Mouse (Mus musculus) midbrain, embryonic 14.5 days (tissue): ENCODE results near the gene Tcaf3. TPM values are rescaled to one million over a fixed set of nuclear protein-coding genes. Genes with fewer than 3 reads are reported as not detected.
A peak's percentile ranks its signal among the peaks of the same experiment; 100 is the strongest.

Experiments
- ATAC-seq: fragments of 200-750 bp; cut with Nextera tagmentation; 2 replicates; pipeline ENCODE4 v1.8.0; 2017; ENCODE audit warnings: moderate number of reproducible peaks, moderate library complexity; ENCODE audit not compliant: low FRiP score, low TSS enrichment
- DNase-seq: peaks from one replicate; pipeline ENCODE4 v3.0.0-alpha.2; 2015
- H3K27ac ChIP-seq: fragments of 300-500 bp; sonication (generic); replicated peaks from 2 replicates; pipeline ENCODE4 v1.5.1; 2014; ENCODE audit warnings: mild to moderate bottlenecking, low read depth, low read length, moderate library complexity
- H3K27me3 ChIP-seq: fragments of 300-500 bp; sonication (generic); 2 replicates; pipeline ENCODE4 v1.6.1; 2014; ENCODE audit warnings: low read length, control low read depth, mixed read lengths; ENCODE audit not compliant: control insufficient read depth, insufficient read depth
- H3K36me3 ChIP-seq: fragments of 300-500 bp; sonication (generic); 2 replicates; pipeline ENCODE4 v1.6.1; 2014; ENCODE audit warnings: low read length, control low read depth; ENCODE audit not compliant: control insufficient read depth, insufficient read depth
- H3K4me1 ChIP-seq: fragments of 300-500 bp; sonication (generic); 2 replicates; pipeline ENCODE4 v1.6.1; 2014; ENCODE audit warnings: mild to moderate bottlenecking, antibody characterized with exemption, low read length, control low read depth; ENCODE audit not compliant: control insufficient read depth, insufficient read depth
- H3K4me2 ChIP-seq: fragments of 300-500 bp; sonication (generic); 2 replicates; pipeline ENCODE4 v1.6.1; 2014; ENCODE audit warnings: mild to moderate bottlenecking, low read length, moderate library complexity
- H3K4me3 ChIP-seq: fragments of 300-500 bp; sonication (generic); replicated peaks from 2 replicates; pipeline ENCODE4 v1.5.1; 2014; ENCODE audit warnings: low read depth, low read length
- H3K9ac ChIP-seq: fragments of 300-500 bp; sonication (generic); replicated peaks from 2 replicates; pipeline ENCODE4 v1.6.1; 2014; ENCODE audit warnings: mild to moderate bottlenecking, low read length, moderate library complexity
- H3K9me3 ChIP-seq: fragments of 300-500 bp; sonication (generic); 2 replicates; pipeline ENCODE4 v1.6.1; 2016; ENCODE audit warnings: low read length, control low read depth, mixed read lengths; ENCODE audit not compliant: control insufficient read depth
- WGBS: fragments of 180-500 bp; shearing (Covaris S2); extraction: QIAGEN DNeasy Blood & Tissue Kit; methylation state at CpG from one replicate; pipeline ENCODE4 v1.1.7; 2014; 5-methylcytosine and 5-hydroxymethylcytosine counted together
- polyA plus RNA-seq: library from polyadenylated mRNA; unstranded; fragments of >200 nt; fragmentation: Nextera tagmentation; extraction: Ambion mirVana; gene quantifications from 2 replicates; pipeline ENCODE4 v1.2.1, GENCODE M21; 2014

The Tcaf3 gene
- not detected in 2 replicates for polyA plus RNA-seq

DNA sequence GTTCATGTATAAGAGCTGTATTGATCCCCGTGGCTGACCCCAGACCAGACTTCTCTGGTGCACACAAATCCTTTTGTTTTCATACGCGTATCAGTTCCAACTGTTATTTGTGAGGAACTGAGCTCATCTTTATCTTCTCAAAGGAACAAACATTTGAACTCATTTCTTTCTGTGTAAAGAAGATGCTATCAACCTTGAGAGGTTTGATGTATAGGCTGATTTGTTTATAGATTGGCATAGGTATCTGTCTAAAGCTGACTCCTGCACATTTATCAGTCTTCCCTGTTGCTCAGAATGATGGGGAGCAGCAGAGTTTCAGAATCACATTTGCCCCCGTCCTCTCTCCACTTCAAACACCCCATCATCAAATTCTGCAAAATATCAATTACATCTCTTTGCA is at the start of gene Tcaf3:
TSS of gene Tcaf3 (minus strand) at position 101 of the 400 bp plus-strand sequence.
- ATAC-seq, result no peak
- H3K4me3 ChIP-seq, result no peak within 1 kb of the TSS
- H3K27ac ChIP-seq, result no peak within 1 kb of the TSS
- no peaks in the 10 kb centered on the region for H3K9me3 ChIP-seq
- no peak for DNase-seq
- no peak within 1 kb of the TSS for H3K9ac ChIP-seq
- 69% methylated on average over 4 of the region's 4 CpGs for WGBS
- H3K4me1 ChIP-seq, result peaks cover 5% of the 10 kb centered on the region; the same call in 1 of the 2 replicates
- no peaks in the 10 kb centered on the region for H3K27me3 ChIP-seq
- no peaks in the 10 kb centered on the region for H3K36me3 ChIP-seq
- H3K4me2 ChIP-seq, result no peak within 1 kb of the TSS

DNA sequence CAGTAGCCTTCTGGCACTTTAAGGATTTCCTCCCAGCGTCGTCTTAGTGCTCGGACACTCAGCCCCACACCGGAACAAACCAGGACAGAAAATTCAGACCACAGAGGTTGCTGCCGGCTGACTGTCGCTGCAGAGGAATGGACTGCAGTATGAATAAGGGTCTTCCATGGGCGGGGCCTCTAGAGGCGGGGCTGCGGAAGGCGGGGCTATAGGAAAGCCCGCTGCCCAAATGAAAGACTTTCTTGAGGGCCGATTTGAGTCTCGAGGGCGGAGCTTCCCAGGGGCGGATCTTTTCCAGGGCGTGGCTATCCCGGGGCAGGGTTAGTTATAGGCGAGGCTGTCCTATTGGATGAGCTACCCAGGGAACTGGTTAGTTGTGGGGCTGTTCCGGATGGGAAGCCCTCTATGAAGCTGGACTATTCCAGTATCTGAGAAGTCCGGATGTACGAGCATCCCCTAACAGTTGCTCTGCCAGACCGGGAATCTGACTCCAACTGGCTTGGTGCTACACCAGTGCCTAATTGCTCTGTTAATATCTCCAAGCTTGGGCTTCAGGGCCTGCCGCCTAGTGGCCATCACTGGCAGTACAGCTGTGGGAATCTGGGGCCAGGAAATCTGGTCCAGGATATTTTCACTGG is 47.5 kb upstream of the Tcaf3 start, which contains the start of gene Tcaf2:
TSS of gene Tcaf2 (minus strand) at position 343 of the 638 bp plus-strand sequence.
- H3K36me3 ChIP-seq, result no peaks in the 10 kb centered on the region
- under 1% methylated on average over 23 of the region's 23 CpGs for WGBS

DNA sequence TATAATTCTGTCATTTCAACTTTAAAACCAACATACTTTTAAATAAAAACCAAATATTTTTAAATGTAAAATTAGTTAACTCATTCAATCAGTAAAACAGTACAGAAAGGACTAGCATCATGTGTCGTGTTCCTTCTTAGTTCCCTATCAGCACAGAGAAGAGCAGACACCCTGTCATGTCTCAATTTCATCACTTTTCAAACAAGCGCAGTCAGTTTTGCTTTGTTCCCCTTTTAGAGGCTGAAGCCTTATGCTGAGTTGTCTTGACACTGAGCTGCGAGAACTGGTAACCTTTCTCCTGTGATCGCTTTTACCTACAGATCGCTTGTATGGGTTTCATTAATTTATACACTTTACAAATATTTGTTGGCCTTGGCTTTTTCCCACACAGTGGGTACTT is 36.9 kb upstream of the Tcaf3 start:
- Histone ChIP-seq H3K9me3 (no peaks in the 10 kb centered on the region), H3K27ac (no peak overlapping the region), H3K4me3 (no peak overlapping the region), H3K9ac (no peak overlapping the region), H3K36me3 (no peaks in the 10 kb centered on the region), H3K27me3 (no peaks in the 10 kb centered on the region), H3K4me2 (no peak overlapping the region), H3K4me1 (no peaks in the 10 kb centered on the region)
- no peak for DNase-seq
- ATAC-seq, result no peak
- WGBS, result 59% methylated on average over 5 of the region's 5 CpGs

More for the DNA sequence above, 47.5 kb upstream of the Tcaf3 start, which contains the start of gene Tcaf2:
- H3K4me1 ChIP-seq, result 0 out of 2 replicates have a peak, but pooled peaks cover 5% of the 10 kb centered on the region
- H3K27ac ChIP-seq, result no peak within 1 kb of the TSS
- no peaks in the 10 kb centered on the region for H3K9me3 ChIP-seq
- peak; percentile 95 for ATAC-seq
- peak within 1 kb of the TSS; percentile 32 for H3K9ac ChIP-seq
- H3K27me3 ChIP-seq, result no peaks in the 10 kb centered on the region
- H3K4me2 ChIP-seq, result peak within 1 kb of the TSS; percentile 63
- H3K4me3 ChIP-seq, result peak within 1 kb of the TSS; percentile 36
- DNase-seq, result peak; percentile 85

DNA sequence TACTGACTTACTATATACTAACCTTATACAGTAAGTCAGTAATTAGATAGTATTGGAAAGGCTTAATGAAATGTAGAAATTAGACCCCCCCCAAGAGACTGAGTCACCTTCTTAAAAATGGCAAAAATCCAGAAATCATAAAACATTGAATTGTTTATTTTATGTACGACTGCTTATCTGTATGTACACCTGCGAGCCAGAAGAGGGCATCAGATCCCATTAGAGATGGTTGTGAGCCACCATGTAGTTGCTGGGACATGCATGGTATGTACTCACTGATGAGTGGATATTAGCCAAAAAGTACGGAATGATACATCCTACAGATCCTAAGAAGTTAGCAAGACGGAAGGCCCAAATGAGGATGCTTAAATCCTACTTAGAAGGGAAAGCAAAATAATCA is 33.9 kb upstream of the Tcaf3 start:
- ATAC-seq, result no peak
- 85% methylated on average over 4 of the region's 4 CpGs for WGBS
- Histone ChIP-seq H3K4me3 (no peak overlapping the region), H3K9me3 (no peaks in the 10 kb centered on the region), H3K4me1 (no peaks in the 10 kb centered on the region), H3K36me3 (no peaks in the 10 kb centered on the region), H3K4me2 (no peak overlapping the region), H3K27me3 (no peaks in the 10 kb centered on the region), H3K9ac (no peak overlapping the region), H3K27ac (no peak overlapping the region)
- no peak for DNase-seq

DNA sequence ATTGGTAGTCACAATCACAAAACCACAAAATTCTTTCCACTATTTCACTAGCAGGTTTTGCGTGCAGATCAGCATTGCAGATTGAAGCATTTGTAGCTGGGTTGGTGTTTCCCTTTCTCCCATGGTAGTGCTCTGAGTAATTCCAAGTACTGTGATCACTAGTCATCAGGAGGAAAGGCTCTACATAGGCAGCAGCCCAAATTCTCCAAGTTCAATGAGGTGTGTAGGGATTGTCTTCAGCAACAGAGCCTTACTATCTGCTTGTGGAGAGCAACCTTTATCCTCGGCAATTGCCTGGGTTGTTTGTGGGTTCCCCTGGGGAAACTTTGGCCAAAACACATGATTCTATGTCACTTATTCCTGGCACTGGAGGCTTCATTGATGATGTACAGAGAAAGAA is 19.4 kb upstream of the Tcaf3 start:
- no peaks in the 10 kb centered on the region for H3K27me3 ChIP-seq
- ATAC-seq, result no peak
- H3K4me2 ChIP-seq, result no peak overlapping the region
- DNase-seq, result no peak
- 77% methylated on average over 2 of the region's 2 CpGs for WGBS
- no peak overlapping the region for H3K9ac ChIP-seq
- H3K36me3 ChIP-seq, result no peaks in the 10 kb centered on the region
- H3K4me3 ChIP-seq, result no peak overlapping the region
- no peaks in the 10 kb centered on the region for H3K4me1 ChIP-seq
- H3K27ac ChIP-seq, result no peak overlapping the region
- H3K9me3 ChIP-seq, result no peaks in the 10 kb centered on the region

DNA sequence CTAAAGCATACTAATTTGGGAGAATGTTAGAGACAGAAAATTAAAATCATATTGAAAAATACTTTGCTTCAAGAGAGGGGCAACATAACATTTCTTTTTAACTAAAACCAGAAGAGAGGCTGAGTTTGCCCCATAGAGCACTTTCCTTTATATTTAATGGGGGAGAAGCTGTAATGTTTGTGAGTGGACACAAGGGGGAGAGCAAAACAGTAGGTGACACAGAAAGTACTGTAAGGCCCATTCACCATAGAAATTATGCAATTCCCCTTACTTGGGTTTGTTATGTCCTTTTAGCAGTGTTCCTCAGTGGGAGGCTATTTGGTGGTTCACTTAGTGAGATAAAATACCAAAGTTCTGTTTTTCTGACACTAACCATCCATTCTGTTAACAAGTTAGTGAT is 14.7 kb upstream of the Tcaf3 start:
- Histone ChIP-seq H3K9ac (no peak overlapping the region), H3K9me3 (no peaks in the 10 kb centered on the region), H3K27ac (no peak overlapping the region), H3K4me1 (no peaks in the 10 kb centered on the region), H3K27me3 (no peaks in the 10 kb centered on the region), H3K4me2 (no peak overlapping the region), H3K36me3 (no peaks in the 10 kb centered on the region), H3K4me3 (no peak overlapping the region)
- no peak for ATAC-seq
- peak; percentile 64 for DNase-seq

DNA sequence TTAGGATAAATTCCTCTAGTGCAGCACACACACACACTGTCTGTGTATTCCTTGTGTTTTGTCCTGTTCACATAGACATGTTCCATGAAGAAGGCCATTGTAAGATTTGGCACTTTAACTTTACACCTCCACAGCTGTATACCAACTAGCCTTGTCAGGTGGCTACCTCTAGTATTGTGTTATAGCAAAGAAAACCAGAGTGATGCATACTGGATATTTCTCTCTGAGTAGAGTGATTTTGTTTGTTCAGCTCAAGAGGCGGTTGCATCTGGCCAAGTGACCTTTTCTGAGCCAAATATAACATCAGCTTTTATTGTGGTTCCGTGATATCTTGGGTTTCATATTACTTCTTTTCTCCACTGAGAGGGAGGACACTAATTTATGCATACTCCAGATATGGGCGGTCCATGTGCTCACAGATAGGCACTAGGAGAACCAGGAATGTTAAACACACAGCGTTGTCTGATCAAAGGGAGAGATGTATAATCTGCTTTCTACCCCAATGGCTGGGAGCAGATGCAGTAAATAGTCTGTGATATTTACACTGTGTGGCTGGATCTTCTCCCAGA is 13.5 kb upstream of the Tcaf3 start:
- H3K4me2 ChIP-seq, result no peak overlapping the region
- no peak for ATAC-seq
- no peak overlapping the region for H3K27ac ChIP-seq
- no peaks in the 10 kb centered on the region for H3K9me3 ChIP-seq
- no peaks in the 10 kb centered on the region for H3K4me1 ChIP-seq
- no peak overlapping the region for H3K4me3 ChIP-seq
- DNase-seq, result no peak
- H3K36me3 ChIP-seq, result no peaks in the 10 kb centered on the region
- no peak overlapping the region for H3K9ac ChIP-seq
- 72% methylated on average over 4 of the region's 4 CpGs for WGBS
- no peaks in the 10 kb centered on the region for H3K27me3 ChIP-seq

- ATAC-seq (no peak), DNase-seq (peak; percentile 29)
- Histone ChIP-seq H3K4me3 (no peak overlapping the region), H3K9me3 (no peaks in the 10 kb centered on the region), H3K27ac (no peak overlapping the region), H3K36me3 (no peaks in the 10 kb centered on the region), H3K4me1 (peaks cover 5% of the 10 kb centered on the region; the same call in 1 of the 2 replicates), H3K9ac (no peak overlapping the region), H3K27me3 (no peaks in the 10 kb centered on the region), H3K4me2 (0 out of 2 replicates have a peak overlapping the region, but pooled peaks have one; percentile 25)
- WGBS, result 47% methylated on average over 17 of the region's 17 CpGs
These were observed 4.2 kb downstream of the Tcaf3 start for GRCm38 (mm10) chr6:42593138-42593882.
